Mouse (Mus musculus): Measurements from ENCODE around the gene Spata20. TPM values are rescaled to one million over a fixed set of nuclear protein-coding genes. Genes with fewer than 3 reads are reported as not detected.

Gene Spata20
- total and polyA plus RNA-seq, 3 experiments = not detected

GRCm38 (mm10) chr11:94429011-94429651 lies 56.8 kb downstream of the Spata20 start:
- Histone ChIP-seq H3K27ac (ENCODE audit: control insufficient read depth, low read depth, low read length) (no peak overlapping the region), H3K9me3 (replicated peaks; ENCODE audit: insufficient read depth, low read length) (no peaks in the 10 kb centered on the region), H3K27me3 (ENCODE audit: control insufficient read depth in 1 of 2, insufficient read depth in 2 of 2, low read length in 2 of 2) (peaks cover 9 to 13% of the 10 kb centered on the region in 2 experiments), H3K79me2 (ENCODE audit: control insufficient read depth, insufficient read depth, low read length, poor library complexity) (no peaks in the 10 kb centered on the region), H3K36me3 (ENCODE audit: control insufficient read depth in 1 of 2, insufficient read depth in 2 of 2, low read length in 2 of 2) (no peaks in the 10 kb centered on the region), H3K4me3 (ENCODE audit: control insufficient read depth in 1 of 2, insufficient read depth in 1 of 2, low read depth in 2 of 2, low read length in 2 of 2) (no peak overlapping the region), H3K9ac (ENCODE audit: control insufficient read depth, low read depth, low read length, poor library complexity, severe bottlenecking) (no peak overlapping the region), H3K4me1 (ENCODE audit: control insufficient read depth in 1 of 2, insufficient read depth in 2 of 2, low read length in 2 of 2) (no peaks in the 10 kb centered on the region)
- TF ChIP-seq USF2 (IDR thresholded peaks at IDR 0.05; ENCODE audit: borderline replicate concordance in 1 of 2, insufficient read depth in 1 of 2, low read depth in 1 of 2, low read length in 2 of 2) (no peak), UBTF (IDR thresholded peaks at IDR 0.05; ENCODE audit: borderline replicate concordance, insufficient read depth, low read depth, low read length) (no peak), MAZ (IDR thresholded peaks at IDR 0.05; ENCODE audit: low read depth, low read length) (no peak), RCOR1 (IDR thresholded peaks at IDR 0.05; ENCODE audit: low read depth, low read length) (no peak), MAFK (IDR thresholded peaks at IDR 0.05; ENCODE audit: borderline replicate concordance, low read depth, low read length) (no peak), MYB (IDR thresholded peaks at IDR 0.05; ENCODE audit: low read depth, low read length) (no peak), ELF1 (IDR thresholded peaks at IDR 0.05; ENCODE audit: low read depth, low read length) (no peak), E2F4 (IDR thresholded peaks at IDR 0.05; ENCODE audit: borderline replicate concordance, low read depth, low read length) (no peak), CTCF (IDR thresholded peaks at IDR 0.05 in 2 of 3, conservative IDR thresholded peaks at IDR 0.05 in 1 of 3; ENCODE audit: control insufficient read depth in 1 of 3, insufficient read depth in 1 of 3, low read depth in 2 of 3, low read length in 3 of 3, poor library complexity in 1 of 3, severe bottlenecking in 1 of 3) (no peak), SMC3 (IDR thresholded peaks at IDR 0.05; ENCODE audit: low read depth, low read length) (no peak), NRF1 (IDR thresholded peaks at IDR 0.05; ENCODE audit: insufficient read depth, low read depth, low read length, poor library complexity, severe bottlenecking) (no peak), ETS1 (IDR thresholded peaks at IDR 0.05; ENCODE audit: low read depth, low read length) (no peak), ZKSCAN1 (IDR thresholded peaks at IDR 0.05; ENCODE audit: low read depth, low read length) (no peak), GATA1 (IDR thresholded peaks at IDR 0.05; ENCODE audit: low read depth, low read length) (no peak), RAD21 (IDR thresholded peaks at IDR 0.05; ENCODE audit: low read depth, low read length) (no peak), POLR2A (IDR thresholded peaks at IDR 0.05; ENCODE audit: control insufficient read depth in 1 of 2, insufficient read depth in 1 of 2, low read depth in 1 of 2, low read length in 2 of 2, poor library complexity in 1 of 2) (no peak)
- no peak for DNase-seq (ENCODE audit: low read depth, low spot score)

Other genes starting within 250 kb of the Spata20 start
- not detected in 2 replicates for gene Wfikkn2, start 240.2 kb downstream of the Spata20 start, total RNA-seq (2012; rRNA removed)
- gene Wfikkn2, start 240.2 kb downstream of the Spata20 start, polyA plus RNA-seq (2012; ENCODE audit: insufficient read depth in 1 of 2, insufficient read length in 2 of 2, low read depth in 1 of 2, low replicate concordance in 2 of 2, missing spikeins in 1 of 2) = not detected
- gene Gm21885, start 204.3 kb downstream of the Spata20 start, total RNA-seq (2012; rRNA removed) = not detected in 2 replicates
- gene Gm21885, start 204.3 kb downstream of the Spata20 start, polyA plus RNA-seq (2012; ENCODE audit: insufficient read depth in 1 of 2, insufficient read length in 2 of 2, low read depth in 1 of 2, low replicate concordance in 2 of 2, missing spikeins in 1 of 2) = under 1 TPM in 1 of 2 experiments, not detected in 1; 0.74 TPM
- gene Luc7l3, start 164.2 kb downstream of the Spata20 start, total RNA-seq (2012; rRNA removed) = 47.3 and 52.3 TPM in 2 replicates
- gene Luc7l3, start 164.2 kb downstream of the Spata20 start, polyA plus RNA-seq (2012; ENCODE audit: insufficient read depth in 1 of 2, insufficient read length in 2 of 2, low read depth in 1 of 2, low replicate concordance in 2 of 2, missing spikeins in 1 of 2) = 10 to 100 TPM; 54.7 to 90.5 TPM
- gene Ankrd40, start 158.2 kb downstream of the Spata20 start, total RNA-seq (2012; rRNA removed) = 37.1 and 39.4 TPM in 2 replicates
- 10 to 100 TPM in 1 of 2 experiments, not detected in 1; 60.0 TPM for gene Ankrd40, start 158.2 kb downstream of the Spata20 start, polyA plus RNA-seq (2012; ENCODE audit: insufficient read depth in 1 of 2, insufficient read length in 2 of 2, low read depth in 1 of 2, low replicate concordance in 2 of 2, missing spikeins in 1 of 2)
- gene Abcc3, start 93.2 kb downstream of the Spata20 start, total RNA-seq (2012; rRNA removed) = 0.13 and 0.27 TPM in 2 replicates
- under 1 TPM in 1 of 2 experiments, not detected in 1; 0.29 TPM for gene Abcc3, start 93.2 kb downstream of the Spata20 start, polyA plus RNA-seq (2012; ENCODE audit: insufficient read depth in 1 of 2, insufficient read length in 2 of 2, low read depth in 1 of 2, low replicate concordance in 2 of 2, missing spikeins in 1 of 2)
- 0.04 TPM in 1 of 2 replicates, not detected in the other for gene Cacna1g, start 12.0 kb downstream of the Spata20 start, total RNA-seq (2012; rRNA removed)
- under 1 TPM in 1 of 2 experiments, not detected in 1; 0.01 TPM for gene Cacna1g, start 12.0 kb downstream of the Spata20 start, polyA plus RNA-seq (2012; ENCODE audit: insufficient read depth in 1 of 2, insufficient read length in 2 of 2, low read depth in 1 of 2, low replicate concordance in 2 of 2, missing spikeins in 1 of 2)
- gene Epn3, start 13.8 kb upstream of the Spata20 start, total RNA-seq (2012; rRNA removed) = not detected in 2 replicates
- not detected for gene Epn3, start 13.8 kb upstream of the Spata20 start, polyA plus RNA-seq (2012; ENCODE audit: insufficient read depth in 1 of 2, insufficient read length in 2 of 2, low read depth in 1 of 2, low replicate concordance in 2 of 2, missing spikeins in 1 of 2)
- 0.12 TPM in 1 of 2 replicates, not detected in the other for gene Mycbpap, start 35.6 kb upstream of the Spata20 start, total RNA-seq (2012; rRNA removed)
- under 1 TPM in 1 of 2 experiments, not detected in 1; 0.17 TPM for gene Mycbpap, start 35.6 kb upstream of the Spata20 start, polyA plus RNA-seq (2012; ENCODE audit: insufficient read depth in 1 of 2, insufficient read length in 2 of 2, low read depth in 1 of 2, low replicate concordance in 2 of 2, missing spikeins in 1 of 2)
- 27.9 and 28.7 TPM in 2 replicates for gene Rsad1, start 63.1 kb upstream of the Spata20 start, total RNA-seq (2012; rRNA removed)
- 10 to 100 TPM in 1 of 2 experiments, not detected in 1; 24.0 TPM for gene Rsad1, start 63.1 kb upstream of the Spata20 start, polyA plus RNA-seq (2012; ENCODE audit: insufficient read depth in 1 of 2, insufficient read length in 2 of 2, low read depth in 1 of 2, low replicate concordance in 2 of 2, missing spikeins in 1 of 2)
- gene Chad, start 78.9 kb upstream of the Spata20 start, total RNA-seq (2012; rRNA removed) = 0.08 TPM in 1 of 2 replicates, not detected in the other
- under 1 TPM in 1 of 2 experiments, not detected in 1; 0.11 TPM for gene Chad, start 78.9 kb upstream of the Spata20 start, polyA plus RNA-seq (2012; ENCODE audit: insufficient read depth in 1 of 2, insufficient read length in 2 of 2, low read depth in 1 of 2, low replicate concordance in 2 of 2, missing spikeins in 1 of 2)
- 2.8 and 3.3 TPM in 2 replicates for gene Acsf2, start 115.7 kb upstream of the Spata20 start, total RNA-seq (2012; rRNA removed)
- 10 to 100 TPM in 1 of 2 experiments, not detected in 1; 13.1 TPM for gene Acsf2, start 115.7 kb upstream of the Spata20 start, polyA plus RNA-seq (2012; ENCODE audit: insufficient read depth in 1 of 2, insufficient read length in 2 of 2, low read depth in 1 of 2, low replicate concordance in 2 of 2, missing spikeins in 1 of 2)
- gene Lrrc59, start 143.6 kb upstream of the Spata20 start, total RNA-seq (2012; rRNA removed) = 423 and 464 TPM in 2 replicates
- gene Lrrc59, start 143.6 kb upstream of the Spata20 start, polyA plus RNA-seq (2012; ENCODE audit: insufficient read depth in 1 of 2, insufficient read length in 2 of 2, low read depth in 1 of 2, low replicate concordance in 2 of 2, missing spikeins in 1 of 2) = 100 to 1,000 TPM; 486 to 633 TPM
- 114 and 129 TPM in 2 replicates for gene Mrpl27, start 167.6 kb upstream of the Spata20 start, total RNA-seq (2012; rRNA removed)
- 100 to 1,000 TPM in 1 of 2 experiments, not detected in 1; 102 TPM for gene Mrpl27, start 167.6 kb upstream of the Spata20 start, polyA plus RNA-seq (2012; ENCODE audit: insufficient read depth in 1 of 2, insufficient read length in 2 of 2, low read depth in 1 of 2, low replicate concordance in 2 of 2, missing spikeins in 1 of 2)
- 43.8 and 54.9 TPM in 2 replicates for gene Eme1, start 167.8 kb upstream of the Spata20 start, total RNA-seq (2012; rRNA removed)
- 10 to 100 TPM in 1 of 2 experiments, not detected in 1; 41.8 TPM for gene Eme1, start 167.8 kb upstream of the Spata20 start, polyA plus RNA-seq (2012; ENCODE audit: insufficient read depth in 1 of 2, insufficient read length in 2 of 2, low read depth in 1 of 2, low replicate concordance in 2 of 2, missing spikeins in 1 of 2)
- gene Xylt2, start 191.3 kb upstream of the Spata20 start, total RNA-seq (2012; rRNA removed) = 8.4 and 10.1 TPM in 2 replicates
- 10 to 100 TPM in 1 of 2 experiments, not detected in 1; 12.4 TPM for gene Xylt2, start 191.3 kb upstream of the Spata20 start, polyA plus RNA-seq (2012; ENCODE audit: insufficient read depth in 1 of 2, insufficient read length in 2 of 2, low read depth in 1 of 2, low replicate concordance in 2 of 2, missing spikeins in 1 of 2)
- gene Gm11541, start 218.3 kb upstream of the Spata20 start, total RNA-seq (2012; rRNA removed) = not detected in 2 replicates
- gene Gm11541, start 218.3 kb upstream of the Spata20 start, polyA plus RNA-seq (2012; ENCODE audit: insufficient read depth in 1 of 2, insufficient read length in 2 of 2, low read depth in 1 of 2, low replicate concordance in 2 of 2, missing spikeins in 1 of 2) = not detected

Data from MEL (cell line).